Mouse (Mus musculus) heart, embryonic 14.5 days (tissue): Measurements from ENCODE around the gene Srsf1. TPM values are rescaled to one million over a fixed set of nuclear protein-coding genes. Genes with fewer than 3 reads are reported as not detected.
A peak's percentile ranks its signal among the peaks of the same experiment; 100 is the strongest.

ENCODE experiments used
- ATAC-seq: fragments of 200-750 bp; cut with Nextera tagmentation; 2 replicates; pipeline ENCODE4 v1.8.0; 2017; ENCODE audit warnings: low read depth, moderate TSS enrichment; ENCODE audit not compliant: insufficient number of reproducible peaks, insufficient read depth, low FRiP score
- H3K27ac ChIP-seq, 2 experiments: fragments of 200-500 bp in 1 of 2; fragments of 300-500 bp in 1 of 2; sonication (generic) in 1 of 2; replicated peaks in 1 of 2; 2 replicates each; pipeline ENCODE4 v1.5.1; 2012 to 2014; ENCODE audit warnings: low read depth in 2 of 2, low read length in 2 of 2, control low read depth in 1 of 2, mild to moderate bottlenecking in 1 of 2, mixed read lengths in 1 of 2; ENCODE audit not compliant: control insufficient read depth in 1 of 2, insufficient read depth in 1 of 2
- H3K27me3 ChIP-seq: fragments of 300-500 bp; sonication (generic); 2 replicates; pipeline ENCODE4 v1.6.1; 2014; ENCODE audit warnings: mild to moderate bottlenecking, low read length, control low read depth; ENCODE audit not compliant: control insufficient read depth, insufficient read depth
- H3K36me3 ChIP-seq: fragments of 300-500 bp; sonication (generic); 2 replicates; pipeline ENCODE4 v1.6.1; 2014; ENCODE audit warnings: mild to moderate bottlenecking, control low read depth, low read length, mixed read lengths; ENCODE audit not compliant: control insufficient read depth, insufficient read depth
- H3K4me1 ChIP-seq, 2 experiments: fragments of 200-500 bp in 1 of 2; fragments of 300-500 bp in 1 of 2; sonication (generic) in 1 of 2; 2 replicates each; pipeline ENCODE4 v1.6.1; 2012 to 2014; ENCODE audit warnings: low read length in 2 of 2, control low read depth in 1 of 2, mixed read lengths in 1 of 2; ENCODE audit not compliant: control insufficient read depth in 2 of 2, insufficient read depth in 2 of 2
- H3K4me2 ChIP-seq: fragments of 300-500 bp; sonication (generic); 2 replicates; pipeline ENCODE4 v1.6.1; 2014; ENCODE audit warnings: mild to moderate bottlenecking, low read length
- H3K4me3 ChIP-seq, 2 experiments: fragments of 200-500 bp in 1 of 2; fragments of 300-500 bp in 1 of 2; sonication (generic) in 1 of 2; 2 replicates each; pipeline ENCODE4 v1.5.1; 2012 to 2014; ENCODE audit warnings: low read length in 2 of 2, mild to moderate bottlenecking in 2 of 2, control low read depth in 1 of 2, low read depth in 1 of 2, moderate library complexity in 1 of 2; ENCODE audit not compliant: control insufficient read depth in 1 of 2, insufficient read depth in 1 of 2
- H3K9ac ChIP-seq: fragments of 300-500 bp; sonication (generic); 2 replicates; pipeline ENCODE4 v1.6.1; 2014; ENCODE audit warnings: mild to moderate bottlenecking, low read length
- H3K9me3 ChIP-seq: fragments of 300-500 bp; sonication (generic); 2 replicates; pipeline ENCODE4 v1.6.1; 2016; ENCODE audit warnings: low read length, control low read depth; ENCODE audit not compliant: control insufficient read depth
- WGBS: fragments of 180-500 bp; shearing (Covaris S2); extraction: QIAGEN DNeasy Blood & Tissue Kit; methylation state at CpG from one replicate; pipeline ENCODE4 v1.1.7; 2014; 5-methylcytosine and 5-hydroxymethylcytosine counted together
- polyA plus RNA-seq: library from polyadenylated mRNA; unstranded; fragments of >200 nt; fragmentation: Nextera tagmentation; extraction: Ambion mirVana; gene quantifications from 2 replicates; pipeline ENCODE4 v1.2.1, GENCODE M21; 2014

The Srsf1 gene
- polyA plus RNA-seq, 1 experiment from 2014 or later: 192 TPM

DNA sequence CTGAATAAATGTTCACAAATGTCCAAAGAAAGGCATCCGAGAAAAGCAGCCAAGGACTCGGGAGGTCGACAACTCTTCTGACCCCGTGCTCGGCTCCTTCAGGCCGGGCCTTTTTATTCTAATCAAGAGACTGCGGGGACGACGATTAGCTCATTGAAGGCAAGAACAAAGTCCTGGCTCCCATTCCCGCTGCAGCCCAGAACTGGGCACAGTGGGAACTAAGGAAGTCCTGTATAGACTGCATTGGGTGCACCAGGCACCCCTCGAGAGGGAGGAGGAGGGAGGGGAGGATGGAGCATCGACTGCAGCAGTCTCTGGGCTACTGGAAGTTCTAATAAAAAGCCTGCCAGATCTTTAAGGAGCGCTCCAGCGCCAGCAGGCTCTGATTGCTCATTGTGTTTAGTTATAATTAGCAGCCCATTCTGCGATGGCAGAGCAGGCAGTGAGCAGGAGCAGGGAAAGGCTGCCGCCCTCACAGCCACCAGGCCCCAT, 18.9 kb upstream of the Srsf1 start:
- WGBS: 14% methylated on average over 16 of the region's 16 CpGs
- Histone ChIP-seq H3K4me1 (peaks cover 9 to 13% of the 10 kb centered on the region in 2 experiments; a peak in 3 of 4 replicates), H3K27me3 (no peaks in the 10 kb centered on the region), H3K9me3 (no peaks in the 10 kb centered on the region), H3K4me3 (no peak overlapping the region), H3K9ac (peak overlapping the region; percentile 45; the same call in 1 of the 2 replicates), H3K27ac (peak overlapping the region in 1 of 2 experiments; percentile 42; a peak in 2 of 4 replicates), H3K4me2 (peak overlapping the region; percentile 35), H3K36me3 (no peaks in the 10 kb centered on the region)
- no peak; the same call in 1 of the 2 replicates for ATAC-seq

DNA sequence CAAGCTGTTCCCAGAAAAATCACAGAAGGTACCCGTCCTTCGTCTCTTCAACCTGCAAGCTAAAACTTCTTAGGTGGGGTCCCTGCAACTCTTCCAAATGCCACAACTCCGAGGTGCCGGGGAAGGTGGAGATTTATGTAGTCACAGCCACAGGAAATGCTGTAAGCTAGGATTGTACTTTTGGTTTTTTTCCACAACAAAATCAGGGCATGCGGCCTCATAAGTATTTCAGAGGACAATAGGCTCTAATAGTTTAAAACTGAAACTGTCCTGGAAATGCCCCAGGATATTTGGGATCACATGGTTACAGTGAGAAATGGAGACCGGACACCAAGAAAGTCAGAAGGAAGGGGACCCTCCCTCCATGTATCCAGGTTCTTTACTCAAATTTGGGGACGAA, 17.0 kb upstream of the Srsf1 start:
- 88% methylated on average over 7 of the region's 7 CpGs for WGBS
- H3K9me3 ChIP-seq: no peaks in the 10 kb centered on the region
- peaks cover 9 to 13% of the 10 kb centered on the region in 2 experiments; a peak in 3 of 4 replicates for H3K4me1 ChIP-seq

DNA sequence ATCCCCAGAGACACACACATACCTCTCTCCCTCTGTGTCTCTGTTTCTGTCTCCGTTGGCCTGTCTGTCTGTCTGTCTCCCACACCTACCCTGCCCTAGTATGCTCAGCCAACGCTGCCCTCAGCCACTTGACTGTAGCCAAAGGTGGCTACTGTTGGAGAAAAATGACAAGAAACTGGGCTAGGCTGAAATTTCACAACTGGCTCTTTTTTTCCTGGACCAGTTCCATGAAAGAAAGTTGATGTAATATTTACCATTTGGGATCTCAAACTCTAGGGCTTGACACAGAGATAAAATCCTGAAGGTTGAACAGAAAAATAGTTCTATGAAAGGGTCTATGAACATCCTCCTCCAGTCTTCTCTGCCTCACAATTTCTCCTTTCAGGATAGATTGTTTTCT, 16.3 kb upstream of the Srsf1 start:
- Histone ChIP-seq H3K4me3 (no peak overlapping the region), H3K4me1 (peaks cover 9 to 13% of the 10 kb centered on the region in 2 experiments; a peak in 3 of 4 replicates), H3K36me3 (no peaks in the 10 kb centered on the region), H3K27ac (no peak overlapping the region), H3K4me2 (no peak overlapping the region), H3K9ac (no peak overlapping the region), H3K27me3 (no peaks in the 10 kb centered on the region), H3K9me3 (no peaks in the 10 kb centered on the region)
- ATAC-seq: no peak
- WGBS: 60% methylated on average over 2 of the region's 2 CpGs

More for the DNA sequence above, 17.0 kb upstream of the Srsf1 start:
- no peak overlapping the region for H3K27ac ChIP-seq
- ATAC-seq: no peak
- no peak overlapping the region for H3K4me2 ChIP-seq
- H3K36me3 ChIP-seq: no peaks in the 10 kb centered on the region
- no peak overlapping the region for H3K9ac ChIP-seq
- H3K4me3 ChIP-seq: no peak overlapping the region
- H3K27me3 ChIP-seq: no peaks in the 10 kb centered on the region

DNA sequence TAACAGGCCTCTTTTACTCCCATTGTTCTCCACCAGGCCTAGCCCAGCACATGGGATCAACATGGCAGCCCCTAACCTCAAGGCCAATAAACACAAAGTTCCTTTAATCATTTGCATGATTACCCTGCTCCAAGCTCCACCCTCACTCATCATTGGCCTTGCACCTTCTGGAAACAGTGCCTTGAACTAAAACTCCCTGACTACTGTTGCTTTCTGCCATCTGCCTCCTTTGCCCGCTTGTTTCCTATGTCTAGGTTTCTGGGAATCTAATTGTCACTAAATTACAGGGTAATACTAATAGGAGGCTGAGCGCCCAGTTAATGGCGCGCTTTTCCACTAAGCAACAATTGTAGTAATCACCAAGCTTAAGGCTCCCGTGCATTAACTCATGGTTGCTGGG, 15.4 kb upstream of the Srsf1 start:
- no peak overlapping the region for H3K27ac ChIP-seq
- no peak overlapping the region for H3K9ac ChIP-seq
- H3K9me3 ChIP-seq: no peaks in the 10 kb centered on the region
- 95% methylated on average over 5 of the region's 5 CpGs for WGBS
- no peaks in the 10 kb centered on the region for H3K36me3 ChIP-seq
- H3K4me3 ChIP-seq: no peak overlapping the region
- H3K4me2 ChIP-seq: no peak overlapping the region
- H3K27me3 ChIP-seq: no peaks in the 10 kb centered on the region
- no peak for ATAC-seq
- H3K4me1 ChIP-seq: peaks cover 11 to 15% of the 10 kb centered on the region in 2 experiments; a peak in 3 of 4 replicates

DNA sequence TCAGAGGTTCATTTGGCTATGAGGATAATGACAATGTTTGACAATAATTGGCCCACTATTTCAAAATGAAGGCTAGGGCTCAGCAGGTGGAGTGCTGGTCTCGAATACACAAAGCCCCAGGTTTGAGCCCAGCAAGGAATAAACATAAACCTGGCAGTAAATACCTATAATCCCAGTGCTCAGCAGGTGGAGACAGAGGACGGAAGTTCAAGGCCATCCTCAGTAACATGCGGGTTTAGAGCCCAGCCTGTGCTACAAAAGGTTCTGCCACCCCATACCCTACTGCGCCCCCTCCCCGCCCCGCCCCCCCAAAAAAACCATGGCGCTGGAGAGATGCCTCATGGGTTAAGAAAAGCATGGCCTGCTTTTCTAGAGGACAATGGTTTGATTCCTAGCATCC, 11.2 kb upstream of the Srsf1 start:
- Histone ChIP-seq H3K27me3 (no peaks in the 10 kb centered on the region), H3K27ac (no peak overlapping the region), H3K4me2 (no peak overlapping the region), H3K9me3 (no peaks in the 10 kb centered on the region), H3K4me3 (no peak overlapping the region), H3K36me3 (no peaks in the 10 kb centered on the region), H3K9ac (no peak overlapping the region), H3K4me1 (peaks cover 4 to 8% of the 10 kb centered on the region in 2 experiments)
- 64% methylated on average over 7 of the region's 7 CpGs for WGBS
- ATAC-seq: no peak

DNA sequence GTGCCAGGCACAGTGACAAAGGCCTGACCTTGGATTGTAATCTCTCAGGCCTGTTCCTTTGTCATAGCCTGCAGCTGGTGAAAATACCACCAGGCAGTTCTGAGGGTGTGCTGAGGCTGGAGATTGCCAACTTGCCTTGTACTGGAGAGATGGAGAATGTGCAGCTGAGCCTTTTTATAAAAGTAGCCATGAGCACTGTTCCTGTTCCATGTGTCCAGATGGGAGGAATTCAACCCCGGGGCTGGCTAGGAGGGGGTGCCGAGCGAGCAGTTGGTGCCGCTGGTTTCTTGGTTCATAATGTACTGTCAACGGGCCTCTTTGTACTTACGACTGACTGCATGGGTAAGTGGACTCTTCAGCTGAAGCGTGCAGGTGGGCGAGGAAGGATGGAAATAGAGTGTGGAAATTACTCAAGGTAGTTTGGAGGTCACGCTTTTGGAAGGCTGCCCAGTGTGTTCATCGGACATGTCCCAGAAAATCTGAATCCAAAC, 10.4 kb upstream of the Srsf1 start:
- Histone ChIP-seq H3K9me3 (no peaks in the 10 kb centered on the region), H3K27me3 (no peaks in the 10 kb centered on the region), H3K27ac (peak overlapping the region; percentile 83 to 90), H3K9ac (0 out of 2 replicates have a peak overlapping the region, but pooled peaks have one; percentile 35), H3K36me3 (no peaks in the 10 kb centered on the region), H3K4me2 (no peak overlapping the region), H3K4me1 (peaks cover 4 to 8% of the 10 kb centered on the region in 2 experiments), H3K4me3 (no peak overlapping the region)
- peak; percentile 69 for ATAC-seq
- WGBS: 37% methylated on average over 10 of the region's 10 CpGs

DNA sequence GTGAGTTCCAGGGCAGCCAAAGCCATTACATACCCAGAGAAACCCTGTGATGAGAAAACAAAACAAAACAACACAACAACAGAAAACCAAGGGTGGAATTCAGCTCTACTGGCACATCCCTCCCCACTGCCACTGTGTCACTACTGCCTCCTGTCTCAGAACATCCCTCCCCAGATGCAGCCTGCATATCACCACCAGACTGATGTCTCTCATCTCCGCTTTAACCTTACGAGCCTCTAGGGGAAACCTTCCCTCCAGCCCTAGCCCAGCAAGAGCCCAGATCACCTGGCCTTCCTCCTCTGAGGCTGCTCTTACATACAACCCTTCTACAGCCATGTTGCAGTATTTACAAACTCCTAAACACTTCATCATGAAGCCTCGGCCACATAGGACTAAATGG, 9.8 kb upstream of the Srsf1 start:
- Histone ChIP-seq H3K27ac (peak overlapping the region; percentile 83 to 90), H3K27me3 (no peaks in the 10 kb centered on the region), H3K9ac (no peak overlapping the region), H3K4me1 (peaks cover 4 to 8% of the 10 kb centered on the region in 2 experiments), H3K4me3 (no peak overlapping the region), H3K9me3 (no peaks in the 10 kb centered on the region), H3K36me3 (no peaks in the 10 kb centered on the region), H3K4me2 (no peak overlapping the region)
- WGBS: 72% methylated on average over 3 of the region's 3 CpGs
- no peak; the same call in 1 of the 2 replicates for ATAC-seq

DNA sequence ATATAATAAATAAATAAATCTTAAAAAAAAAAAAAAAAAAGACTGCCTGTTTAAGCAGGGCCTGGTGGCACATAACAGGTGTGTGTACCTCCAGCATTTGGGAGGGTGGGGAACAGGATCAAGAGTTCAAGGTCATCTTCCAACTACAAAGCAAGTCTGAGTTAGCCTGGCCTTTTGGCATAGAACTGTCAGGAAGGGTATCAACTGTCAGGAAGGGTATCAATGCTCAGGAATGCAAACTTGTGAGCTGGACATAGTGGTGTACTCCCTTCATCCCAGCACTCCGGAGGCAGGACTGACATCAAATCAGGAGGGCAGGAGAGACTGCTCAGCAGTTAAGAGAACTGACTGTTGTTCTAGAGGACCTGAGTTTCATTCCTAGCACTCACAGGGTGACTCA, 8.1 kb upstream of the Srsf1 start:
- Histone ChIP-seq H3K27me3 (no peaks in the 10 kb centered on the region), H3K4me3 (no peak overlapping the region), H3K4me2 (no peak overlapping the region), H3K9ac (no peak overlapping the region), H3K4me1 (peaks cover 4 to 8% of the 10 kb centered on the region in 2 experiments), H3K36me3 (no peaks in the 10 kb centered on the region), H3K9me3 (no peaks in the 10 kb centered on the region; the same call in 1 of the 2 replicates), H3K27ac (no peak overlapping the region)
- no peak for ATAC-seq
- WGBS: 68% methylated on average over 1 of the region's 1 CpGs
